Mouse (Mus musculus) midbrain, embryonic 10.5 days (tissue): ENCODE measurements around the gene Podn. TPM values are rescaled to one million over a fixed set of nuclear protein-coding genes. Genes with fewer than 3 reads are reported as not detected.
"Not testable (repeated sequence)": the region's sequence is repeated elsewhere in the genome, so short reads cannot be mapped to it uniquely, and the experiment has no call there.

ENCODE experiments used
- DNase-seq: peaks from one replicate; pipeline ENCODE4 v3.0.0-alpha.2; 2017; ENCODE audit warnings: low spot score
- H3K27ac ChIP-seq: fragments of 300-500 bp; sonication (generic); replicated peaks from 2 replicates; pipeline ENCODE4 v1.5.1; 2016; ENCODE audit warnings: mild to moderate bottlenecking
- H3K27me3 ChIP-seq: fragments of 300-500 bp; sonication (generic); 2 replicates; pipeline ENCODE4 v1.6.1; 2016; ENCODE audit warnings: low read depth, mild to moderate bottlenecking; ENCODE audit not compliant: poor library complexity, severe bottlenecking
- H3K36me3 ChIP-seq: fragments of 300-500 bp; sonication (generic); 2 replicates; pipeline ENCODE4 v1.6.1; 2016; ENCODE audit warnings: mild to moderate bottlenecking, moderate library complexity
- H3K4me1 ChIP-seq: fragments of 300-500 bp; sonication (generic); 2 replicates; pipeline ENCODE4 v1.6.1; 2016
- H3K4me3 ChIP-seq: fragments of 300-500 bp; sonication (generic); 2 replicates; pipeline ENCODE4 v1.5.1; 2016; ENCODE audit warnings: mild to moderate bottlenecking, moderate library complexity
- H3K9me3 ChIP-seq: fragments of 300-500 bp; sonication (generic); replicated peaks from 2 replicates; pipeline ENCODE4 v1.6.1; 2016; ENCODE audit warnings: mild to moderate bottlenecking
- WGBS: fragments of 180-500 bp; shearing (Covaris S2); methylation state at CpG from one replicate; pipeline ENCODE4 v1.1.7; 2016; 5-methylcytosine and 5-hydroxymethylcytosine counted together
- polyA plus RNA-seq: library from polyadenylated mRNA; unstranded; fragments of >200 nt; fragmentation: Nextera tagmentation; extraction: Ambion mirVana; gene quantifications from 2 replicates; pipeline ENCODE4 v1.2.1, GENCODE M21; 2016

The Podn gene
- polyA plus RNA-seq, 1 experiment from 2014 or later, result 0.12 TPM

GRCm38 (mm10) chr4:108116466-108116865 lies 20.2 kb upstream of the Podn start:
- H3K4me1 ChIP-seq, result no peaks in the 10 kb centered on the region
- H3K27me3 ChIP-seq, result no peaks in the 10 kb centered on the region
- H3K9me3 ChIP-seq, result no peaks in the 10 kb centered on the region
- 0 out of 2 replicates have a peak, but pooled peaks cover 3% of the 10 kb centered on the region for H3K36me3 ChIP-seq
- WGBS, result 93% methylated on average over 2 of the region's 2 CpGs
- no peak for DNase-seq
- H3K4me3 ChIP-seq, result no peak overlapping the region
- no peak overlapping the region for H3K27ac ChIP-seq

DNA sequence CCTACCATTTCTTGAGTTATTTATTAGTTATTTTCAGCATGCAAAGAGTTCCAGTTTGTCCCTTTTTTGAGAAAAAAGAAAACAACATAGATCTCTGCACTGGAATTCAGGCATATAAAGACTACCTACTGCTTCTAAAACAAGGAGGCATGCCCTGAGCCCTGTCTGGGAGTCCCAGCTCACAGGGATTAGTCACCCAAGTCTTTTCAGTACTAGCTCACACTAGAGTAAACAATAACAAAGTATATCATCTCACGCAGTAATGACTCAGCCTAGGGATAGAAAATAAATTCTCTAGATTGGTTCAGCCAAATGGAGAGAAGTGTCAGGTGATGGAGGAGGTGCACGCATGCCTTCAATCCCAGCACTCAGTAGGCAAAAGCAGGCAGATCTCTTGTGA lies 14.5 kb upstream of the Podn start:
- no peaks in the 10 kb centered on the region for H3K9me3 ChIP-seq
- no peak for DNase-seq
- 0 out of 2 replicates have a peak, but pooled peaks cover 6% of the 10 kb centered on the region for H3K36me3 ChIP-seq
- WGBS, result 83% methylated on average over 2 of the region's 2 CpGs
- no peaks in the 10 kb centered on the region for H3K4me1 ChIP-seq
- no peaks in the 10 kb centered on the region for H3K27me3 ChIP-seq
- H3K4me3 ChIP-seq, result no peak overlapping the region
- no peak overlapping the region for H3K27ac ChIP-seq

DNA sequence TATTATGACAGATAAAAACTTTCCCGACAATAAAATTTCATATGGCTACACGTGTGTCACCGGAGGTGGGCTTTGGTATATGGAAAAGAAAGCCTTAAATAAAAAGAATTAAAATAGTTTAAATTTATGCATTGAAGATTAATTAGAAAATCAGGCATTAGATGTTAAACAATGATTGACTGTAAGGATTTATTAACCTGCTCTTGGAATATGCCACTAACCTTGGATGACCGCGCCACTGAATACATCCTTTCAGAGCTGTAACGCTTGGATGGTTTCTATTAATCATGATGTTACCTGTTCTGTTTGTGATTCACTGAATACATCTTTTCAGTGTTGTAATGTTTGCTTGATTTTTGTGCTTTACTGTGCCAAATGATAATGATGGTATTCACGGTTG lies 13.5 kb upstream of the Podn start:
- DNase-seq, result no peak
- H3K9me3 ChIP-seq, result no peaks in the 10 kb centered on the region
- no peak overlapping the region for H3K4me3 ChIP-seq
- H3K27me3 ChIP-seq, result no peaks in the 10 kb centered on the region
- H3K27ac ChIP-seq, result no peak overlapping the region
- 96% methylated on average over 7 of the region's 7 CpGs for WGBS
- no peaks in the 10 kb centered on the region for H3K4me1 ChIP-seq
- 0 out of 2 replicates have a peak, but pooled peaks cover 6% of the 10 kb centered on the region for H3K36me3 ChIP-seq

DNA sequence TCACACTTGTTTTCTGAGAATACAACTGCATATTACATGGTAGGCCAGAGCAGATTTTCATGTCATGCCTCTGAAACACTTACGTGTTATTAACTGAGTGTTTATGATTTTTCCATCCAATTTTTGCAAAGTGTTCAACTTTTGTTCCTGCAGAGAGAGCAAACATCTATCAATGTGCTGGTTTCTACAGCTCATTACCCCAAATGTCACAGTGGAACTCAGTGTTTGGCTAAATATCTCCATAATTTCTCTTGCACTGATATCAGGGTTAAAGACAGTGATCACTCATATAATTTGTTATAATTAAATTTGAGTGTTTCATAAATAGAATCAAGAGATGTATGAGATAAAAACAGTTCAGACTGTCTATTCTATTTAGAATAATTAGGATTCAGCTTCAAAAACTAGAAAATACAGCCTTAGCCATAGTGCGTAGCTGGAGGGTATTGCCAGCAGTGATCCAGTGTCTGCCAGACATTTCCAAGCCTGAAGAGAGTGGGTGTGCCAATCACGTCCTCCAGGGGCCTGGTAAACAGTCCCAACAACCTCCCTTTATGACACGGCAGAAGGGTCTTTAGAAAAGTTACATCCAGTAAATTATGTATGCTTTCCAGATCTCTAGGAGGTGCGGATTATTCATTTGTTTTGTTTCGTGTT lies 3.4 kb downstream of the Podn start:
- Histone ChIP-seq H3K4me1 (no peaks in the 10 kb centered on the region), H3K36me3 (0 out of 2 replicates have a peak, but pooled peaks cover 4% of the 10 kb centered on the region), H3K27me3 (no peaks in the 10 kb centered on the region), H3K4me3 (no peak overlapping the region), H3K27ac (no peak overlapping the region), H3K9me3 (no peaks in the 10 kb centered on the region)
- 87% methylated on average over 6 of the region's 6 CpGs for WGBS
- no peak for DNase-seq

GRCm38 (mm10) chr4:108083993-108084392 lies 12.3 kb downstream of the Podn start:
- H3K36me3 ChIP-seq, result no peaks in the 10 kb centered on the region
- H3K27me3 ChIP-seq, result no peaks in the 10 kb centered on the region
- H3K27ac ChIP-seq, result no peak overlapping the region
- no peak overlapping the region for H3K4me3 ChIP-seq
- DNase-seq, result no peak
- peaks cover 17% of the 10 kb centered on the region for H3K4me1 ChIP-seq
- H3K9me3 ChIP-seq, result no peaks in the 10 kb centered on the region
- 88% methylated on average over 2 of the region's 2 CpGs for WGBS

- H3K9me3 ChIP-seq, result no peaks in the 10 kb centered on the region
- no peaks in the 10 kb centered on the region for H3K27me3 ChIP-seq
- 86% methylated on average over 6 of the region's 6 CpGs for WGBS
- no peak for DNase-seq
- no peak overlapping the region for H3K4me3 ChIP-seq
- H3K4me1 ChIP-seq, result peaks cover 17% of the 10 kb centered on the region
- no peak overlapping the region for H3K27ac ChIP-seq
- no peaks in the 10 kb centered on the region for H3K36me3 ChIP-seq
These were observed 13.1 kb downstream of the Podn start for GRCm38 (mm10) chr4:108083032-108083735.

DNA sequence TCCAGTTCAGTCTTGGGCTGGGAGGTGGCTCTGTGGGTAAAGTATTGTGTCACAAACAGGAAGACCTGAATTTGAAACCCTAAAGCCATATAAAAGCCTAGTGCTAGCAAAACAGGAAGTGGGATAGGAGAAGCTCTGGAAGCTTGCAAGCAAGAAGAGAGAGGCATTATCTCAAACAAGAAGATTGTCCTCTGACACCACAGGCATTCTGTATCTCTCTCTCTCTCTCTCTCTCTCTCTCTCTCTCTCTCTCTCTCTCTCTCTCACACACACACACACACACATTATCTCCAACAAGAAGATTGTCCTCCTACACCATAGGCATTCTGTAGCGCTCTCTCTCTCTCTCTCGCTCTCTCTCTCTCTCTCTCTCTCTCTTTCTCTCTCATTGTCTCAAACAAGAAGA lies 13.8 kb downstream of the Podn start:
- no peak overlapping the region for H3K27ac ChIP-seq
- 100% methylated on average over 2 of the region's 2 CpGs for WGBS

GRCm38 (mm10) chr4:108080876-108081275 lies 15.4 kb downstream of the Podn start:
- no peak overlapping the region for H3K27ac ChIP-seq
- no peaks in the 10 kb centered on the region for H3K36me3 ChIP-seq
- 76% methylated on average over 5 of the region's 5 CpGs for WGBS
- peaks cover 17% of the 10 kb centered on the region for H3K4me1 ChIP-seq
- no peak for DNase-seq
- no peaks in the 10 kb centered on the region for H3K9me3 ChIP-seq
- H3K27me3 ChIP-seq, result no peaks in the 10 kb centered on the region
- no peak overlapping the region for H3K4me3 ChIP-seq

More for the DNA sequence above, 13.8 kb downstream of the Podn start:
- no peaks in the 10 kb centered on the region for H3K9me3 ChIP-seq
- H3K36me3 ChIP-seq, result no peaks in the 10 kb centered on the region
- no peaks in the 10 kb centered on the region for H3K27me3 ChIP-seq
- H3K4me1 ChIP-seq, result peaks cover 17% of the 10 kb centered on the region
- no peak for DNase-seq
- H3K4me3 ChIP-seq, result no peak overlapping the region

DNA sequence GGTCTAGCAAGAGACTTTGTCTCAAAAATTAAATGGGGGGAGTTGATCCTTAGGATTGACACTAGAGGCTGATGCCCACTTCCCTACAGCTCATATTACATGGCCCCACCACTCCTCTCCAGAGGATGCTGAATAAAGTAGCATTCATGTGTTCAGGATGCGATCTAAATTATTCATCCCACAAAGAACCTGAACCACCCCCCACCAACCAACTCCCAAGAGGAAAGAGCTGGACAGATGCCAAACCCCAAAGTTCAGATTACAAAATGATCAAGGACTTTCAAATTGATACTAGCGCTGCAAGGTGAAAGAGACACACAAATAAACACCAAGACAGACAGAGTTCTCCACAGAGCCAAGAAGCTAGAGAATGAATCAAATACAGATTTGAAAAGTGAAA lies 16.5 kb downstream of the Podn start:
- H3K27ac ChIP-seq, result peak overlapping the region; percentile 69
- 85% methylated on average over 2 of the region's 2 CpGs for WGBS
- no peaks in the 10 kb centered on the region for H3K9me3 ChIP-seq
- H3K36me3 ChIP-seq, result no peaks in the 10 kb centered on the region
- no peaks in the 10 kb centered on the region for H3K27me3 ChIP-seq
- DNase-seq, result no peak
- H3K4me1 ChIP-seq, result peaks cover 17% of the 10 kb centered on the region
- no peak overlapping the region for H3K4me3 ChIP-seq

DNA sequence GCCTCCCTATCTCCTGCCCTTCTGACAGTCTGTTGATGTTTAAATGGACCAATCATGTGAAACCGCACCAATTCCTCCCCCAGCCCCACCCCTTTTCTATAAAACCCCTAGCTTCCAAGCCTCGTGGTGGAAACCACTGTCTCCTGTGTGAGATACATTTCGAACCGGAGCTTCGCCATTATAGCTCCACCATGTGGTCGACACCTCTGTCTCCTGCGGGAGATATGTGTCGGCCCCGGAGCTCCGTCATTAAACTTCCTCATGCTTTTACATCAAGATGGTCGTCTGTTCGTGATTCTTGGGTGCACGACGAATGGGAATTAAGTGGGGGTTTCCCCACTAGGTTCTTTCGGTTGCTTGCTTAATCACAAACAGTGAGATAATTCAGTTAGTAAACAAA lies 17.1 kb downstream of the Podn start:
- H3K4me1 ChIP-seq, result peaks cover 17% of the 10 kb centered on the region
- H3K4me3 ChIP-seq, H3K9me3 ChIP-seq, H3K36me3 ChIP-seq, H3K27me3 ChIP-seq, DNase-seq: not testable (repeated sequence)
- peak overlapping the region; percentile 69; the same call in 1 of the 2 replicates for H3K27ac ChIP-seq
- 93% methylated on average over 15 of the region's 15 CpGs for WGBS

- H3K27ac ChIP-seq, result no peak overlapping the region
- H3K9me3 ChIP-seq, result no peaks in the 10 kb centered on the region
- 80% methylated on average over 3 of the region's 3 CpGs for WGBS
- H3K36me3 ChIP-seq, result no peaks in the 10 kb centered on the region
- no peaks in the 10 kb centered on the region for H3K27me3 ChIP-seq
- no peak for DNase-seq
- no peak overlapping the region for H3K4me3 ChIP-seq
- peaks cover 17% of the 10 kb centered on the region for H3K4me1 ChIP-seq
These were observed 18.9 kb downstream of the Podn start for GRCm38 (mm10) chr4:108077224-108077955.

- no peaks in the 10 kb centered on the region for H3K27me3 ChIP-seq
- 84% methylated on average over 3 of the region's 3 CpGs for WGBS
These were observed 21.9 kb downstream of the Podn start for GRCm38 (mm10) chr4:108074204-108074823.

More at GRCm38 (mm10) chr4:108074204-108074823, 21.9 kb downstream of the Podn start:
- H3K4me3 ChIP-seq, result no peak overlapping the region
- H3K36me3 ChIP-seq, result no peaks in the 10 kb centered on the region
- H3K27ac ChIP-seq, result no peak overlapping the region
- H3K9me3 ChIP-seq, result no peaks in the 10 kb centered on the region
- peaks cover 16% of the 10 kb centered on the region for H3K4me1 ChIP-seq
- no peak for DNase-seq
